Mouse (Mus musculus) left cerebral cortex, postnatal 25 days (tissue): Measurements from ENCODE around the gene Atp6v0a2. TPM values are rescaled to one million over a fixed set of nuclear protein-coding genes. Genes with fewer than 3 reads are reported as not detected.
"Not testable (repeated sequence)": the region's sequence is repeated elsewhere in the genome, so short reads cannot be mapped to it uniquely, and the experiment has no call there.

ENCODE experiments used
- DNase-seq, 2 experiments: peaks; one replicate each; pipeline ENCODE4 v3.0.0; 2022; ENCODE audit warnings: low spot score in 2 of 2, mixed read lengths in 1 of 2
- intact Hi-C: fragments of 180-260 bp; cut with DNase I; formaldehyde crosslinking; loops from one replicate; pipeline ENCODE4 v1.15.1; 2025
- total RNA-seq, 2 experiments: library from RNA; stranded (reverse); gene quantifications; 2 replicates each; pipeline ENCODE4 v1.2.3; 2021

Gene Atp6v0a2
- total RNA-seq, 2 experiments from 2014 or later, result 64.2 to 65.2 TPM

DNA sequence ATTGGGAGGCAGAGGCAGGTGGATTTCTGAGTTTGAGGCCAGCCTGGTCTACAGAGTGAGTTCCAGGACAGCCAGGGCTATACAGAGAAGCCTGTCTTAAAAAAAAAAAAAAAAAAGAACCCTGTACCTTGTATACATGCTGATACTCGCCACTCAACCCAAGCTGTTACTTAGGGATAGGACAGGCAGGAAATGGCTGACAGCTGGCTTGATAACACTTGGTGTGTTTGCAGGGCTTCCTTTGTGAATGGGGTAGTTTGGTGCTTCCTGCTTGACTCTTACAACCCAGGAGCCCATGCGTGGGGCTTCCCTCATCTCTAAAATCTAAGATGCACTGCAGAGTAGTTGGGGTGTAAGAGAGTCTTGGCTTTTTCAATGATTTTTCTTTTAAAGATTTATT lies 5.0 kb downstream of the Atp6v0a2 start:
- intact Hi-C loops, result no loop called here
- no peak for DNase-seq

GRCm38 (mm10) chr5:124635068-124635467 lies 6.7 kb downstream of the Atp6v0a2 start:
- intact Hi-C loops, DNase-seq: not testable (repeated sequence)

DNA sequence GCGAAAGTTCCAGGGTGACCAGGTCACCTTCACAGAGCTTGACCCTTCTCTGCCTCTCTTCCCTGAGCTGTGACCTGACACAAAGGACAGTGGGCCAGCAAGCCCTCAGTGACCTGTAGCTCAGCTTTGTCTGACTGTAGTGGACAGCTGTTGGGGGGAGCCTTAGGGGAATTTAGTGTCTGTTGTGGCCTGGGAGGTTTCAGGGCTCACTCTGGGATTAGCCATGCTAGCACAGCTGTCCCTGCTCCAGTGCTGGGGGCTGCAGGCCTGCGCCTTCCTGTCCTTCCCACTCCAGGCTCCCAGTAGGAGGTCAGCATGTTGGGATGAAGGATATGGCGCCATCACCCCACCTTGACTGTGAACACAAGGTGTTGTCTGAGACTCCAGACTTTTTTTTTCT lies 7.8 kb downstream of the Atp6v0a2 start:
- intact Hi-C loops, result no loop called here
- no peak for DNase-seq

DNA sequence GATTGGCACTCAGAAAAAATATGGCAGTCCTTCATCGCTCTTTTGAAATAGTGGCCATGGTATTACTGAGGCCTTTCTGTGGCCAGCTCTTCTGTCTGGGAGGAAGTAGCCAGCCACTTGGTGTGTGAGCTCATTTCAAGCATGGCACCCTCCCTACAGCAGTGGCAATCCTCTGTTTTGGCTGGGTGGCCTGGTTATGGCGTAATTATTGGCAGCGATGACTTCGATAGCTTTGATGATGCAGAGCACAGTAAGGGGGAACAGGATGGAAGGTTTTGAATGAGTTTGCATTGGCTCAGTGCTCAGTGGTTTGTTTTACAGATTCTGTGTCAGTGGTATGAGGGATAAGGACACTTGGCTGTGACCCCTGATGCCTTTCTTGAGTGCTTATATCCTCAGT lies 8.3 kb downstream of the Atp6v0a2 start:
- intact Hi-C loops, result no loop called here
- DNase-seq, result no peak

- intact Hi-C loops, result no loop called here
- DNase-seq, result no peak
Measured at GRCm38 (mm10) chr5:124637300-124637699, 8.9 kb downstream of the Atp6v0a2 start.

- intact Hi-C loops, result no loop called here
- DNase-seq, result no peak
Measured at GRCm38 (mm10) chr5:124637836-124638235, 9.5 kb downstream of the Atp6v0a2 start.

- intact Hi-C loops, result no loop called here
- DNase-seq, result no peak
Measured at GRCm38 (mm10) chr5:124713741-124714140, 85.4 kb downstream of the Atp6v0a2 start.

GRCm38 (mm10) chr5:124715135-124715534 lies 86.8 kb downstream of the Atp6v0a2 start:
- intact Hi-C loops, result no loop called here
- DNase-seq, result no peak

DNA sequence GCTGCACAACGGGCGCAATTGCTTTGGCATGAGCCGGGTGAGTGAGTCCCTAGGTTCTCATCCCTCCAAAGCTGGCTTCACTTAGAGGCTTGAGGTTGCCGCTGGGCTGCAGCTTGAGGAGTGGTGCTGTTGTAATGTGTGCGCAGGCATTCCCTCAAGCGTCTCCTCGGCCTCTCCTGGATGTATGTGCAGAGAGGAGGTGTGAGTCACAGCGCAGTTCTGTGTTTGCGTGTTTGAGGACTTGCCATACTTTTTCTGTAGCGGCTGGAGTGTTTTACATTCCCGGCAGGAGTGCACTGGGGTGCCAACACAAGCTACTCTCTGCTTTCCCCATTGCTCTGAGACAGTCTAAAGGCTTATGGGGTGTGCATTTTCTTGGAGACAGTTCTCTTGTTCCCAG lies 89.6 kb downstream of the Atp6v0a2 start:
- intact Hi-C loops, result no loop called here
- DNase-seq, result peak in 1 of 2 experiments; percentile 55

- intact Hi-C loops, result no loop called here
- no peak for DNase-seq
Measured at GRCm38 (mm10) chr5:124718396-124718795, 90.0 kb downstream of the Atp6v0a2 start.

GRCm38 (mm10) chr5:124723125-124723524 lies 94.7 kb downstream of the Atp6v0a2 start:
- no peak for DNase-seq
- intact Hi-C loops, result no loop called here

DNA sequence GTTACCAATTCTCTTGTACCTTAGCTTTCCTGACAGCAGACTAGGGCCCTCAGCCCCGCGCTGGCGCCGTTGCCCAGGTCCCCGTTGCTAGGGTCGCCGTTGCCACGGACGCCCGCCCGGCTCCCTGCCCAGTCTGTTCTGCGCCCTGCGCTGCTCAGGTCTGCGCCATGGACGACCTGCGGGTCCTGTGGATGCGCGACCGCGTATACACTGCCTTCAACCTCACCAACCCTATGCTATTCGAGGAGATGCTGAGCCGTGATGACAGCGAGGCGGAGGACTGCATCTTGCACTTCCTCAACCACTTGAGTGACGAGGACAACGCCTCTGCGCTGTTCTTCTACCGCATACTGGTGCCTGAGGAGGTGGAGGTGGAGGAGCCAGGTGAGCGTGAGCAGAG lies 96.6 kb downstream of the Atp6v0a2 start, which contains the start of gene Dnah10:
Gene Dnah10 (plus strand): TSS at position 89 of the 400 bp plus-strand sequence.
- intact Hi-C loops, result no loop called here
- peak; percentile 40 to 61 for DNase-seq

GRCm38 (mm10) chr5:124729662-124730206 lies 101.4 kb downstream of the Atp6v0a2 start:
- intact Hi-C loops, result no loop called here
- no peak for DNase-seq

DNA sequence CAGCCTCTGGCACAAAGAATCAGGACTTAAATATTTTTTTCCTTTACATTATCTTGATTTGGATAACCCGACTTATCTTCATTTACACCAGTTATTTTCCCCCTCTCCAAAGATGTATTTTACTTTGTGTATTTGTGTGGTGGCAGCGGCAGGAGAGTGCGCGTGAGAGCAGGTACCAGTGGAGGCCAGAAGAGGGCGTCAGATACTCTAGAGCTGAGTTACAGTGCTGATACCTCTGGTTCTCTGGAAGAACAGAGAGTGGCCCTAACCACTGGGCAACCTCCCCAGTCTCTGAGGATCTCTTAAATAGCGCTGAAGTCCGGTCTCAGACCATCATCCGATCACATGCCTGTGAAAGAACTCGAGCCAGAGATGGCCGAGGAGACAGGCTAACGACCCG lies 105.6 kb downstream of the Atp6v0a2 start:
- intact Hi-C loops, result no loop called here
- no peak for DNase-seq

DNA sequence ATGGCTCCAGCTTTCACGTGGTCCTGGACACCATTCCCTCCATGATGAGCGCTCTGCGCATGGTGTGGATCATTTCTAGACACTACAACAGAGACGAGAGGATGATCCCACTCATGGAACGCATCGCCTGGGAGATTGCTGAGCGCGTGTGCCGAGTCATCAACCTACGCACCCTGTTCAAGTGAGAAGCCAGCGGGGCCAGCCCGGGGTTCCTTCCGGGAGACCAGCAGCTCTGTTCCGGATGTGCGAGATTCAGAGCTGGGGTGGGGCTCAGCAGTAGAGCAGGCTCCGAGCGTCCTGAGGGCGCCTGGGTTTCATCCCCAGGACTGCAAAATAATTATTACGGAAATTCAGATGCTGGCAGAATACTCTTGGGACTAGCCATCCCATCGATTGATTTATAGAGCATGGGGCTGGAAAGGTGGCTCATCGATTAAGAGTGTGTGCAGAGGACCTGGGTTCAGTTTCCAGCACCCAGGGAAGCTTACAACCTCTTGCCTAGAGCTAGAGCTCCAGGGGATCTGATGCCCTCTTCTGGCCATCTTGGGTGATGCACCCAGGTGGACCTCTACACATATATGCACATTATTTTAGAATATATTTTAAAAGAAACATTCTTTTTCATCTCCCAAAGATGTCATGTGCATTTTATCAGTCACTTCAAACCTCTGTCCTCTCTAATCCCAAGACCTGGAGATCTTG lies 113.7 kb downstream of the Atp6v0a2 start:
- intact Hi-C loops, result no loop called here
- DNase-seq, result no peak

DNA sequence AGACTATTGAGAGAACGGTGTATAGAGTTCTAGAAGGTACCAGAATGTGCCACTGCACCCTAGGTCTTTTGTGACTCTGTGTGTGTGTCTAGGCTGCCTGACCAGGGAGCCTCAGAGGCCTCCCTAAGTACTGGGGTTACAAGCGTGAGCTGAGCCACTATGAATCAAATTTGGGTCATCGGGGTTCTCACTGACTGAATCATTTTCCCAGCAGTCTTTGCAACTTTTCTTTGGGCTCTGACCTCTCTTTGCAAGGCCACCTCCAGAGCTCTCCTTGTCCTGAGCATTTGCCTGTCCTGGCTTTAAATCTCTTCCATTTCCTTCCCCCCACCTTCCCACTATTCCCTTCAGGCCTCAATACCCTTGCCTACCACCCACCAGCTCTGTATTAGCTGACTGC lies 115.5 kb downstream of the Atp6v0a2 start:
- DNase-seq, result no peak
- intact Hi-C loops, result no loop called here

- intact Hi-C loops, result no loop called here
Measured at GRCm38 (mm10) chr5:124746220-124746619, 117.8 kb downstream of the Atp6v0a2 start.

GRCm38 (mm10) chr5:124748296-124748695 lies 119.9 kb downstream of the Atp6v0a2 start:
- intact Hi-C loops, result no loop called here
- DNase-seq, result no peak

More at GRCm38 (mm10) chr5:124746220-124746619, 117.8 kb downstream of the Atp6v0a2 start:
- no peak for DNase-seq

GRCm38 (mm10) chr5:124751656-124752055 lies 123.3 kb downstream of the Atp6v0a2 start:
- DNase-seq, result no peak
- intact Hi-C loops, result no loop called here

DNA sequence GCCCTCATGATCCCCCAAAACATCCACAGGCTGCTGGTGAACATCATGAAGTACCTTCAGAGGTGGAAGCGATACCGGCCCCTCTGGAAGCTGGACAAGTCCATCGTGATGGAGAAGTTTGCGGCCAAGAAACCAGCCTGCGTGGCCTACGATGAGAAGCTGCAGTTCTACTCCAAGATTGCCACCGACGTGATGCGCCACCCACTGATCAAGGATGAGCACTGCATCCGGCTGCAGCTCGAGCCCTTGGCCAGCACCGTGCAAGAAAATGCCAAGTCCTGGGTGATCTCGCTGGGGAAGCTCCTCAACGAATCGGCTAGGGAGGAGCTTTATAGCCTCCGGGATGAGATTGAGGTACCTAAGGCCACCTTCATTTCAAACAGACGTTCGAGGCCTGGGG lies 132.6 kb downstream of the Atp6v0a2 start:
- intact Hi-C loops, result no loop called here
- DNase-seq, result no peak

DNA sequence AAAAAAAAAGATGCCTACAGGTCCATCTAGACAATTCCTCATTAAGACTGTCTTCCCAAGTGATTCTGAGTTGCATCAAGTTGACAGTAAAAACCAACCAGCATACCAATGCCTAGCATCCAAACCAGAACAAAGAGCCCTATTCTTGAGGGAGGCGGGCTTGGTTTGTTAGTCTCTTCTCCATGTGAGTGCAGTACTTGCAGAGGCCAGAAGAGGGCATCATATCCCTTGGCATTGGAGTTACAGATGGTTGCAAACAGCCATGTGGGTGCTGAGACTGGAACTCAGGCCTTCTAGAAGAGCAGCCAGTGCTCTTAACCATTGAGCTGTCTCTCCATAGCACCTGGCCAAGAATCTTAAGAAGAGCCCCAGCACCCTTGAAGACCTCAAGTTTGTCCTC lies 133.4 kb downstream of the Atp6v0a2 start:
- intact Hi-C loops, result no loop called here
- DNase-seq, result no peak
